Mouse (Mus musculus): ENCODE data around the gene Zc3h15. TPM values are rescaled to one million over a fixed set of nuclear protein-coding genes. Genes with fewer than 3 reads are reported as not detected.

The Zc3h15 gene
- total and polyA plus RNA-seq, 3 experiments, result 144 to 194 TPM; not detected in 1

DNA sequence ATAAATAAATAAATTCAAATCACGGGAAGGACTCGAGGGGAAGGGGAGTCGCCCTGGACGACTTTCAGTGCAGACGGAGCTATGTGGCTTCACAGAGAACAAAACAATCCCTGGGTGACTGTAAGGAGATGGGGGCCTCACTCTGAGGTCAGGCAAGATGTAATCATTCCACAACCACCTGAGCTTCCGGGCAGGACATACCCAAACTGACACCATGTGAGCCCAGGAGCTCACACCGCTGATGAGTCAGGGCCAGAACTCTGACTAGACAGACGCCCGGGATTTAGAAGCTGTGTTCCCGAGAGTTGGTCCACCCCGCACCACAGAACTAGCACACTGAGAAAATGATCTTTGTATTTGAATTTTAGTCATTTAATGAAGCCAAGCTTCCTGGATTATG is 21.4 kb upstream of the Zc3h15 start:
- Histone ChIP-seq H3K9me3 (replicated peaks; ENCODE audit: insufficient read depth, low read length) (no peaks in the 10 kb centered on the region), H3K4me3 (ENCODE audit: control insufficient read depth in 1 of 2, insufficient read depth in 1 of 2, low read depth in 2 of 2, low read length in 2 of 2) (no peak overlapping the region), H3K9ac (ENCODE audit: control insufficient read depth, low read depth, low read length, poor library complexity, severe bottlenecking) (no peak overlapping the region), H3K79me2 (ENCODE audit: control insufficient read depth, insufficient read depth, low read length, poor library complexity) (no peaks in the 10 kb centered on the region), H3K27ac (ENCODE audit: control insufficient read depth, low read depth, low read length) (no peak overlapping the region), H3K4me1 (ENCODE audit: control insufficient read depth in 1 of 2, insufficient read depth in 2 of 2, low read length in 2 of 2) (no peaks in the 10 kb centered on the region), H3K36me3 (ENCODE audit: control insufficient read depth in 1 of 2, insufficient read depth in 2 of 2, low read length in 2 of 2) (no peaks in the 10 kb centered on the region), H3K27me3 (ENCODE audit: control insufficient read depth in 1 of 2, insufficient read depth in 2 of 2, low read length in 2 of 2) (peaks cover 6 to 9% of the 10 kb centered on the region in 2 experiments)
- TF ChIP-seq CHD2 (IDR thresholded peaks at IDR 0.05; ENCODE audit: low read length), result no peak
- TF ChIP-seq USF1 (IDR thresholded peaks at IDR 0.05; ENCODE audit: low read depth, low read length), result no peak
- TF ChIP-seq ZNF384 (IDR thresholded peaks at IDR 0.05; ENCODE audit: low read depth, low read length), result no peak
- no peak for TF ChIP-seq USF2 (IDR thresholded peaks at IDR 0.05; ENCODE audit: borderline replicate concordance in 1 of 2, insufficient read depth in 1 of 2, low read depth in 1 of 2, low read length in 2 of 2)
- no peak for TF ChIP-seq POLR2A (IDR thresholded peaks at IDR 0.05; ENCODE audit: control insufficient read depth in 1 of 2, insufficient read depth in 1 of 2, low read depth in 1 of 2, low read length in 2 of 2, poor library complexity in 1 of 2)
- no peak for TF ChIP-seq MYC (IDR thresholded peaks at IDR 0.05; ENCODE audit: low read depth, low read length)
- TF ChIP-seq MAX (IDR thresholded peaks at IDR 0.05; ENCODE audit: low read length), result no peak
- no peak for TF ChIP-seq MEF2A (IDR thresholded peaks at IDR 0.05; ENCODE audit: extremely low read depth, insufficient replicate concordance, low read depth, low read length, poor library complexity, severe bottlenecking)
- TF ChIP-seq NELFE (IDR thresholded peaks at IDR 0.05; ENCODE audit: low read depth, low read length), result no peak
- TF ChIP-seq HCFC1 (IDR thresholded peaks at IDR 0.05; ENCODE audit: low read depth, low read length), result no peak
- no peak for TF ChIP-seq MAFK (IDR thresholded peaks at IDR 0.05; ENCODE audit: borderline replicate concordance, low read depth, low read length)
- no peak for TF ChIP-seq CHD1 (IDR thresholded peaks at IDR 0.05; ENCODE audit: low read depth, low read length)
- no peak for TF ChIP-seq RAD21 (IDR thresholded peaks at IDR 0.05; ENCODE audit: low read depth, low read length)
- no peak for TF ChIP-seq GATA1 (IDR thresholded peaks at IDR 0.05; ENCODE audit: low read depth, low read length)
- TF ChIP-seq POLR2AphosphoS2 (IDR thresholded peaks at IDR 0.05; ENCODE audit: low read length), result no peak
- no peak for TF ChIP-seq ETS1 (IDR thresholded peaks at IDR 0.05; ENCODE audit: low read depth, low read length)
- no peak for DNase-seq (ENCODE audit: low read depth, low spot score)

DNA sequence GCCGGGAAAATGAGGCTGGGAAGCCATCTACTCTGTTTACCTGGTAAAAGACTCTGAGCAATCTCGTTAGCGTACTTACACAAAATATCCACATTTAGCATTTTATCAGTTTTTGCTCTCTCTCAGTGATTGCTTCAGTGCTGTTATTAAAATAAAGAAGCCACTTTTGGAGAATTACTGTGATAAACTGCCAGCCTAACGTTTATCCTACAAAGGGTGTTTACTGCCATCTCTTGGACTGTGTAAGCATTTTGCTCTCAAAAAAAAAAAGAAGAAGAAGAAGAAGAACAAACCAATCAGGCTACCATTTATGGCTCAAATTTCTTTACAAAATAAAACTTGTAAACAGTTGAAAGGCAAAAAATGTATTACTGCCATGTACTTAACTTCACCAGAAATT is 20.2 kb upstream of the Zc3h15 start:
- Histone ChIP-seq H3K9ac (ENCODE audit: control insufficient read depth, low read depth, low read length, poor library complexity, severe bottlenecking) (no peak overlapping the region), H3K4me3 (ENCODE audit: control insufficient read depth in 1 of 2, insufficient read depth in 1 of 2, low read depth in 2 of 2, low read length in 2 of 2) (no peak overlapping the region), H3K79me2 (ENCODE audit: control insufficient read depth, insufficient read depth, low read length, poor library complexity) (no peaks in the 10 kb centered on the region), H3K4me1 (ENCODE audit: control insufficient read depth in 1 of 2, insufficient read depth in 2 of 2, low read length in 2 of 2) (no peaks in the 10 kb centered on the region), H3K27me3 (ENCODE audit: control insufficient read depth in 1 of 2, insufficient read depth in 2 of 2, low read length in 2 of 2) (peaks cover 3 to 7% of the 10 kb centered on the region in 2 experiments), H3K27ac (ENCODE audit: control insufficient read depth, low read depth, low read length) (no peak overlapping the region), H3K9me3 (replicated peaks; ENCODE audit: insufficient read depth, low read length) (no peaks in the 10 kb centered on the region), H3K36me3 (ENCODE audit: control insufficient read depth in 1 of 2, insufficient read depth in 2 of 2, low read length in 2 of 2) (no peaks in the 10 kb centered on the region)
- DNase-seq (ENCODE audit: low read depth, low spot score), result no peak
- no peak for TF ChIP-seq USF2 (IDR thresholded peaks at IDR 0.05; ENCODE audit: borderline replicate concordance in 1 of 2, insufficient read depth in 1 of 2, low read depth in 1 of 2, low read length in 2 of 2)
- no peak for TF ChIP-seq MAX (IDR thresholded peaks at IDR 0.05; ENCODE audit: low read length)
- TF ChIP-seq ELF1 (IDR thresholded peaks at IDR 0.05; ENCODE audit: low read depth, low read length), result no peak
- no peak for TF ChIP-seq BHLHE40 (IDR thresholded peaks at IDR 0.05; ENCODE audit: borderline replicate concordance, low read depth, low read length)
- TF ChIP-seq RCOR1 (IDR thresholded peaks at IDR 0.05; ENCODE audit: low read depth, low read length), result no peak
- TF ChIP-seq CHD1 (IDR thresholded peaks at IDR 0.05; ENCODE audit: low read depth, low read length), result no peak
- no peak for TF ChIP-seq MYC (IDR thresholded peaks at IDR 0.05; ENCODE audit: low read depth, low read length)
- no peak for TF ChIP-seq MXI1 (IDR thresholded peaks at IDR 0.05; ENCODE audit: low read depth, low read length)
- no peak for TF ChIP-seq POLR2AphosphoS5 (IDR thresholded peaks at IDR 0.05; ENCODE audit: borderline replicate concordance, low read depth, low read length)
- TF ChIP-seq RAD21 (IDR thresholded peaks at IDR 0.05; ENCODE audit: low read depth, low read length), result peak; percentile 28
- TF ChIP-seq MEF2A (IDR thresholded peaks at IDR 0.05; ENCODE audit: extremely low read depth, insufficient replicate concordance, low read depth, low read length, poor library complexity, severe bottlenecking), result no peak
- no peak for TF ChIP-seq NRF1 (IDR thresholded peaks at IDR 0.05; ENCODE audit: insufficient read depth, low read depth, low read length, poor library complexity, severe bottlenecking)
- peak in 1 of 3 experiments; percentile 15; a peak in 1 of 6 replicates for TF ChIP-seq CTCF (IDR thresholded peaks at IDR 0.05 in 2 of 3, conservative IDR thresholded peaks at IDR 0.05 in 1 of 3; ENCODE audit: control insufficient read depth in 1 of 3, insufficient read depth in 1 of 3, low read depth in 2 of 3, low read length in 3 of 3, poor library complexity in 1 of 3, severe bottlenecking in 1 of 3)
- no peak for TF ChIP-seq KAT2A (conservative IDR thresholded peaks at IDR 0.05; ENCODE audit: low read depth, low read length)
- no peak for TF ChIP-seq E2F4 (IDR thresholded peaks at IDR 0.05; ENCODE audit: borderline replicate concordance, low read depth, low read length)
- TF ChIP-seq ZNF384 (IDR thresholded peaks at IDR 0.05; ENCODE audit: low read depth, low read length), result 0 out of 2 replicates have a peak, but pooled peaks have one; percentile 15
- TF ChIP-seq ZKSCAN1 (IDR thresholded peaks at IDR 0.05; ENCODE audit: low read depth, low read length), result no peak
- no peak for TF ChIP-seq ZMIZ1 (IDR thresholded peaks at IDR 0.05; ENCODE audit: low read depth, low read length)
- no peak for TF ChIP-seq TAL1 (IDR thresholded peaks at IDR 0.05; ENCODE audit: low read length)
- TF ChIP-seq EP300 (IDR thresholded peaks at IDR 0.05; ENCODE audit: low read depth in 1 of 2, low read length in 2 of 2), result no peak
- no peak for TF ChIP-seq HCFC1 (IDR thresholded peaks at IDR 0.05; ENCODE audit: low read depth, low read length)
- TF ChIP-seq MAZ (IDR thresholded peaks at IDR 0.05; ENCODE audit: low read depth, low read length), result no peak
- TF ChIP-seq ETS1 (IDR thresholded peaks at IDR 0.05; ENCODE audit: low read depth, low read length), result no peak
